Mouse (Mus musculus) thymus, adult 2 months (tissue): ENCODE measurements around the gene Snn. TPM values are rescaled to one million over a fixed set of nuclear protein-coding genes. Genes with fewer than 3 reads are reported as not detected.

Source experiments
- DNase-seq: peaks from one replicate; pipeline ENCODE4 v3.0.0; 2021
- H3K27ac ChIP-seq: fragments of 200-500 bp; 2 replicates; pipeline ENCODE4 v1.5.1; 2012; ENCODE audit warnings: low read length, control low read depth; ENCODE audit not compliant: control insufficient read depth, insufficient read depth
- H3K27me3 ChIP-seq: fragments of 200-500 bp; 2 replicates; pipeline ENCODE4 v1.6.1; 2012; ENCODE audit warnings: mild to moderate bottlenecking, low read length, moderate library complexity, mixed read lengths; ENCODE audit not compliant: control insufficient read depth, insufficient read depth
- H3K36me3 ChIP-seq: fragments of 200-500 bp; 2 replicates; pipeline ENCODE4 v1.6.1; 2012; ENCODE audit warnings: mild to moderate bottlenecking, low read length, moderate library complexity; ENCODE audit not compliant: control insufficient read depth, insufficient read depth
- H3K4me1 ChIP-seq: fragments of 200-500 bp; replicated peaks from 2 replicates; pipeline ENCODE4 v1.6.1; 2012; ENCODE audit warnings: low read length; ENCODE audit not compliant: control insufficient read depth, insufficient read depth
- H3K4me3 ChIP-seq: fragments of 200-500 bp; 2 replicates; pipeline ENCODE4 v1.5.1; 2012; ENCODE audit warnings: mild to moderate bottlenecking, low read length, control low read depth, moderate library complexity; ENCODE audit not compliant: control insufficient read depth, insufficient read depth
- CTCF ChIP-seq: fragments of 200-500 bp; IDR thresholded peaks from 2 replicates; pipeline ENCODE4 v1.5.1; 2012; ENCODE audit warnings: mild to moderate bottlenecking, control low read depth, low read length, moderate library complexity, borderline replicate concordance; ENCODE audit not compliant: control insufficient read depth, poor library complexity, insufficient read depth; ENCODE audit errors: extremely low read depth
- POLR2A ChIP-seq: fragments of 200-500 bp; IDR thresholded peaks from 2 replicates; pipeline ENCODE4 v1.6.1; 2012; ENCODE audit warnings: mild to moderate bottlenecking, low read length, control low read depth, moderate library complexity; ENCODE audit not compliant: control insufficient read depth, poor library complexity, insufficient read depth; ENCODE audit errors: extremely low read depth
- WGBS: fragments of 180-500 bp; shearing (Covaris S2); methylation state at CpG from one replicate; pipeline ENCODE4 v1.1.7; 2018; 5-methylcytosine and 5-hydroxymethylcytosine counted together
- polyA plus RNA-seq: library from polyadenylated mRNA; depleted of rRNA; stranded (reverse); fragments of >200 nt; gene quantifications from 2 replicates; pipeline ENCODE4 v1.2.3, GENCODE M21; 2012

The Snn gene
- polyA plus RNA-seq, 1 experiment, result 85.4 TPM

DNA sequence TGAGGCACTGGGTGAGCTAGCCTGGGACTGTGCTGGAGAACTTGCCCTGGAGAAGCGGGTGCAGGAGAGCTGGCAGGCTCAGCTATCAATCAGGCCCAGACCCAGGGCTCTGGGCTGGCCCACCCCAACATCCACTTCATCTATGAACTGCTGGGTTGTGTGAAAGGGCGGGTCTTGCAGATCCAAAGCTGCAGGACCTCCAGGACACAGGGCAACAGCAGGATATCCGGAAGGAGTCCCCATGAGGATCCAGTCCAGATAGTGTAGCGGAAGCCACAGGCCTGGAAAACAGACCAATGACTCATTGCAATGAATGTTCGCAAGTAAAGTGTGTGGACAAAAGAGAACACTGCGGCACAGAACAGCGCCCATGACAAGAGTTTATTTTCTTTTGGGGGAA is 14.3 kb upstream of the Snn start:
- H3K27ac ChIP-seq, result no peak overlapping the region
- no peak for DNase-seq
- no peak overlapping the region for H3K4me3 ChIP-seq
- no peaks in the 10 kb centered on the region for H3K36me3 ChIP-seq
- no peaks in the 10 kb centered on the region for H3K27me3 ChIP-seq
- 94% methylated on average over 7 of the region's 7 CpGs for WGBS
- H3K4me1 ChIP-seq, result no peaks in the 10 kb centered on the region
- TF ChIP-seq POLR2A (no peak), CTCF (no peak)

DNA sequence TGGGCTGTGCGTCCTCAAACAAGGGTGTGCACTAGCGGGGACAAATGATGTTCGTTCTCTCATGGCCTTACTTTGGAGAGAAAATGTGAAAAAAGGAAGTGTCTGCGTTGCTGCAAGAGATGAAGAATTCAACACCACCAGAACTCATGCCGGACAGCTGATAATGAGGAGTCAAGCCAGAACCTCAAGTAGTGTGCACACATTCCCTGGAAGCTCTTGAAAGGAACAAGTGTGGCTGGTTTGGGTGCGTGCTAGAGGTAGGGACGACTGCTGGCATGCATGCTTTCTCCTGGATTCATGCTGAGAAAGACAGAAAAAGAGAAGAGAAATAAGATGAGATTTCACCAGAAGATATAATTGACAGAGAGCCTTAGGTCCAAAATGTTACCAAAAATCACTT is 13.6 kb upstream of the Snn start:
- Histone ChIP-seq H3K4me1 (no peaks in the 10 kb centered on the region; the same call in 1 of the 2 replicates), H3K27ac (no peak overlapping the region), H3K27me3 (no peaks in the 10 kb centered on the region), H3K4me3 (no peak overlapping the region), H3K36me3 (no peaks in the 10 kb centered on the region)
- WGBS, result 68% methylated on average over 7 of the region's 7 CpGs
- TF ChIP-seq CTCF, result no peak
- TF ChIP-seq POLR2A, result no peak
- no peak for DNase-seq

DNA sequence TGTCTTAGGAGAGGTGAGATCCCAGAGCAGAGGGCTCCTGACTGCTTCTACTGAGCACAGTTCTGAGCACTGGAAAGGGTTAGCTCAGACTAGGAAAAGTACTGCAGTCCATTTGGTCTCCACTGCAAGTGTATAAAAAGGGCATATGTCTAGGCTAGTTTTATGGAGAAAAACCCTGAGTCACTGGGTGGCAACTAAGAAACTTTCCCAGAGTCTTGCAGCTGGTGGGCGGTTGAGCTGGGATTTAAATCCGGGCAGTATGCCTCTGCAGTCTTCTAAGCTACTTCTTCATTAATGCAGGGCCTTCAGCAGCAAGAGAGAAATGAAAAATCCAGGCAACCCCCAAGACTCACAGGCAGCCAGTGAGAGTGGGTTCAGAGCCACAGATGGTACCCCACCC is 10.5 kb upstream of the Snn start:
- no peaks in the 10 kb centered on the region; the same call in 1 of the 2 replicates for H3K4me1 ChIP-seq
- 88% methylated on average over 2 of the region's 2 CpGs for WGBS
- TF ChIP-seq POLR2A (no peak), CTCF (no peak)

DNA sequence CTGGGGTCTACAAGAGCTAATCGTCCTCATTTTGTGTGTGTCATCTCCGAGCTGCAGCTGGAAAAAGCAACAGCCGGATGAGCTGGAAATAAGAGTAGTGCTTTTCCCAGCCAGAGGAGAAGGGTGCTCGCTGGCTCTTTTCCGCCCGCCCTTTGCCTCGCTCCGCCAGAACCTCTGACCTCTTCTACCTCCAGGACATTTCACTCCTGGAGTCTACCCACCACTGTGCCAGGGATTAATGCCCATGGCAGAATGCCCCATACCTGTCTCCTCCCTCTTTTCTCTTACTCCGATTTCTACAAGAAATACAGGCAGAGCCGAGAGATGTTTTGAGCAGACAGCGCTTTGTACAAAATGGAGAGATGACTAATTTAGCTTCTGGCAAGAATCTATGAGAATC is 9.6 kb upstream of the Snn start:
- TF ChIP-seq POLR2A (no peak), CTCF (no peak)
- DNase-seq, result no peak
- Histone ChIP-seq H3K27me3 (no peaks in the 10 kb centered on the region), H3K36me3 (no peaks in the 10 kb centered on the region), H3K4me1 (no peaks in the 10 kb centered on the region; the same call in 1 of the 2 replicates), H3K27ac (no peak overlapping the region), H3K4me3 (no peak overlapping the region)
- WGBS, result 97% methylated on average over 11 of the region's 11 CpGs

More for the DNA sequence above, 10.5 kb upstream of the Snn start:
- Histone ChIP-seq H3K36me3 (no peaks in the 10 kb centered on the region), H3K27ac (no peak overlapping the region), H3K27me3 (no peaks in the 10 kb centered on the region), H3K4me3 (no peak overlapping the region)
- DNase-seq, result no peak

DNA sequence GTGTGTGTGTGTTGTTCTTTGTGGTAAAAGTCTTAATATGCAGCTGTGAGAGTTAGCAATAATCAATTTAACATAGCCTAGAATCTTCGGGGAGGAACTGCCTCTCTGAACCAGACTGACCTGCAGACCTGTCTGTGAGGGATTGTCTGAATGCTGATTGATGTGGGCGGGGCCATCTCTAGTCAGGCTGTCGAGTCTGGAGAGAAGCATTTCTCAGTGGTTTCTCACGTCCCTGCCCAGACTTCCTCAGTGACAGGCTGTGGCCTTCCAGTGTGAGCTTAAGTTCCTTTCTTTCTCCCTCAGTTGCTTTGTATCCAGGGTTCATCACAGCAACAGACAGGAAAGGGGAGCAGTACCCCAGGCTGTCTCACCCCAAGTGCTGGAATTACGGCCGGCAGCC is 6.3 kb upstream of the Snn start:
- WGBS, result 55% methylated on average over 6 of the region's 6 CpGs
- Histone ChIP-seq H3K27ac (no peak overlapping the region), H3K27me3 (no peaks in the 10 kb centered on the region), H3K4me1 (no peaks in the 10 kb centered on the region; the same call in 1 of the 2 replicates), H3K4me3 (no peak overlapping the region), H3K36me3 (no peaks in the 10 kb centered on the region)
- TF ChIP-seq POLR2A (no peak), CTCF (no peak)
- DNase-seq, result no peak

DNA sequence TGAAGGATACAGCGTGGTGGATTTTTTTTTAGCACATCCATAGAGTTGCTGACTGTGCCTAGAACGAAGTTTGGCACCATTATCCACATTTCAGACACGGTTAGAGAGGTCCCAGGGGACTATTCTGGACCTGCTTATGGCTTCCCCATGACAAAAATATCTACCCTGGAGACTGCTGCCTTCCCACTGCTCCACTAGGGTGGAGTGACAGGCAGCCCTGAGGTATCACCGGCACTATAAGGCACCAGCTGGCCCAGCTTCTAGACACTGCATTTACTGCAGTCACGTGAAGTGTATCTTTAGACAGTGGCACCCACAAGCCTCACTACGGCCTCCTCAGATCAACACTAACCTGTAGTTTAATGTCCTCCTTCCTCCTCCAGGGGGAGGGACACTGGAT is 5.9 kb upstream of the Snn start:
- H3K27ac ChIP-seq, result no peak overlapping the region
- H3K4me3 ChIP-seq, result no peak overlapping the region
- 86% methylated on average over 6 of the region's 6 CpGs for WGBS
- H3K36me3 ChIP-seq, result no peaks in the 10 kb centered on the region
- H3K4me1 ChIP-seq, result no peaks in the 10 kb centered on the region; the same call in 1 of the 2 replicates
- no peaks in the 10 kb centered on the region for H3K27me3 ChIP-seq
- TF ChIP-seq CTCF (no peak), POLR2A (no peak)
- DNase-seq, result no peak

DNA sequence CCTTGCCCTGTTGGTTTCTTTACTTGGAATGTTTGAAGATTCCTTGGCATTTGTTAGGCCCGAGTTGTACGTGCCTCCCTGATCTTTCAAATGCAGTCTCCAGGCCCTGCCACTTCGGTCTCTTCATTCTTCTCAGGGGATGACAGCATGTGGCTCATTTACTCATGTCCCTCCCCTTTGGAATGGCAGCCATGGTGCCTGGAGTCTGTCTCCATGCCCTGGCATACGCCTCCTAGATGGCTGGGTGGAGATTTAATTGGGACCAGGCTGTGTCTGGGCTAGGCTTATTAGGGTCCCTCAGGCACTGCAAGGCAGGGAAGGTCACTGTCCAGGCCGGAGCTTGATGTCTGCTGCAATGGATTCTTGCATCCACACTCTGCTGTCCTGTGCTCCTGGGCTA is 4.8 kb upstream of the Snn start:
- TF ChIP-seq POLR2A, result no peak
- no peak for TF ChIP-seq CTCF
- DNase-seq, result no peak
- WGBS, result 92% methylated on average over 5 of the region's 5 CpGs
- no peak overlapping the region for H3K4me3 ChIP-seq
- H3K4me1 ChIP-seq, result no peaks in the 10 kb centered on the region; the same call in 1 of the 2 replicates
- H3K27ac ChIP-seq, result no peak overlapping the region
- no peaks in the 10 kb centered on the region for H3K36me3 ChIP-seq
- H3K27me3 ChIP-seq, result no peaks in the 10 kb centered on the region
